Mouse (Mus musculus): ENCODE results near the gene Sgcb. TPM values are rescaled to one million over a fixed set of nuclear protein-coding genes. Genes with fewer than 3 reads are reported as not detected.

Sgcb gene
- polyA plus RNA-seq, 1 experiment = not detected

- no peak for TF ChIP-seq GATA1 (IDR thresholded peaks at IDR 0.05; ENCODE audit: low read length)
Observed at GRCm38 (mm10) chr5:73651061-73651854, 3.7 kb upstream of the Sgcb start, which contains the start of gene Spata18. Spata18 (plus strand) TSS chr5:73651379.

GRCm38 (mm10) chr5:73650365-73650964 is 2.9 kb upstream of the Sgcb start:
- TF ChIP-seq GATA1 (IDR thresholded peaks at IDR 0.05; ENCODE audit: low read length) = no peak

DNA sequence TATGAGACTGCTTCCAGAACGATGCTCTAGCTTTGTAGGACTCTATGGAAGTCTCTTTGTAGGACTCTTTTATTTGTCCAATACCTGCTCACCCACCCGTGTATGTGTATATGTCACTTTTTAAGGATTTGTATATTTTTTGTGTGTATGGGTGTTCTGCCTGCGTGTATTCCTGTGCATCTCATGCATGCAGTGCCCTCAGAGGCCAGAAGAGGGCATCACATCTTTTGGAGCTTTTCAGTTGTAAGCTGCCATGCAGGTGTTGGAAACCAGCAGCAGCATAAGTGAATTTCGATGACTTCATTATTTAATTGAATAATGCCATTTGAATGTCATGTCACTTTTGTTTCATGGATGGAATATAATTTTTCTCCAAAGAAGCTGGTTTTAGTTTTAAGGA is 5.5 kb downstream of the Sgcb start:
- no peak for TF ChIP-seq GATA1 (IDR thresholded peaks at IDR 0.05; ENCODE audit: low read length)

- TF ChIP-seq GATA1 (IDR thresholded peaks at IDR 0.05; ENCODE audit: low read length) = no peak
Observed at GRCm38 (mm10) chr5:73641058-73641457, 6.5 kb downstream of the Sgcb start.

DNA sequence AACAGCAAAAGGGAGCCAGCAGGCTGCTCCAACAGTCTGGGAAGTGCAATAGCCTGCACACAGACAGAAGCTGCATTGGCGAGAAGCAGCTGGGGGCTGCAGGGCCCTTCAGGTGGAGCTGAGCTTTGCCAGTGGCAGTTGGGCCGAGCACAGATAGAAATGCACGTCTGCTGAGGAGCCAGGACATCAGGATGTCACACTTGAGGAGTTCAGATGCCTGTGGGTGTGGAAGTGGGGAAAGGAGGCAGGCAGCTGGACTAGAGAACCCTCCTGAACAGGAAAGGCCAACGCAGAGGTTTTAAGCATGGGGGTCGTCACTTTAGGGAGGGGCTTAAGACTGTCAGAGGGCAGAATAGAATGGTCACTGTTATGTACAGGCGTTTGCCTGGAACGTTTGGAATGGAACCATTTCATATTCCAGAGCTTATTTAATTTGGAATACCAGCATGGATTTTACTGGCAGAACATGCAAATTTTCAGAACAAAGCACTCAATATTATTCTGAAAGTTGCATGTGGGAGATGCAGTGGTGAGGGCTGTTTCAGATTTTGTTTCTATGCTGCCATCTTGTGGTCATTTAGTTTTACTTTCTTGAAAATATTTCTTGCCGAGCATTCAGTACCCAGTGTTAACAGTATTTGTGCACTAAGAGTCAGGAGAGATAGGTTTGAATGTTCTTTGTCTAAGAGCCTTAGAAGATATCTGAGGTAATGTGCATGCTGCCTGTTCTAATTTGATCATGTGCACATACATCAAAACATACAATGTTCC is 10.1 kb downstream of the Sgcb start:
- no peak for TF ChIP-seq GATA1 (IDR thresholded peaks at IDR 0.05; ENCODE audit: low read length)

GRCm38 (mm10) chr5:73633141-73633540 is 14.4 kb downstream of the Sgcb start:
- TF ChIP-seq GATA1 (IDR thresholded peaks at IDR 0.05; ENCODE audit: low read length) = no peak

DNA sequence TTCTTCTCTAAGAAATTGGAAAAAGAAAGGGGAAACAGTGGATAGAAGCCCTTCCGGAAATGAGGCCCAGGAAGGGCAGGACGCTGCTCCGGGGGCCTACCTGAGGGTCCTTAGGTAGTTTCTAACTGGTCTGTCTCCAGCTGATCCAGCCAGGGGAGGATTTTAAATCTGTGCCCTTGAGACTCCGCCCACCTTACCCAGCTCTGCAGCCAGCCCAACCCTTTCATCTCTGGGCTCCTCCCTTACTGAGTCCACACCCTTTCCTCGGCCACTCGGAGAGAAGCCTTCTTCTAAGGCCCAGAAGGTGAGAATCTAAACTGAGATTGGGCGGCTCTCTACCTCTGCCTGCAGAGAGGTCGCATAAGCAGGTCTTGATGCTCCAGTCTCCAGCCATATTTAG is 15.3 kb downstream of the Sgcb start, which contains the start of gene Lrrc66:
Gene Lrrc66, minus strand, starts transcription at position 236 of the 400 bp plus-strand sequence.
- no peak for TF ChIP-seq GATA1 (IDR thresholded peaks at IDR 0.05; ENCODE audit: low read length)

GRCm38 (mm10) chr5:73631001-73631558 is 16.5 kb downstream of the Sgcb start:
- TF ChIP-seq GATA1 (IDR thresholded peaks at IDR 0.05; ENCODE audit: low read length) = no peak

GRCm38 (mm10) chr5:73630141-73630540 is 17.4 kb downstream of the Sgcb start:
- TF ChIP-seq GATA1 (IDR thresholded peaks at IDR 0.05; ENCODE audit: low read length) = no peak

DNA sequence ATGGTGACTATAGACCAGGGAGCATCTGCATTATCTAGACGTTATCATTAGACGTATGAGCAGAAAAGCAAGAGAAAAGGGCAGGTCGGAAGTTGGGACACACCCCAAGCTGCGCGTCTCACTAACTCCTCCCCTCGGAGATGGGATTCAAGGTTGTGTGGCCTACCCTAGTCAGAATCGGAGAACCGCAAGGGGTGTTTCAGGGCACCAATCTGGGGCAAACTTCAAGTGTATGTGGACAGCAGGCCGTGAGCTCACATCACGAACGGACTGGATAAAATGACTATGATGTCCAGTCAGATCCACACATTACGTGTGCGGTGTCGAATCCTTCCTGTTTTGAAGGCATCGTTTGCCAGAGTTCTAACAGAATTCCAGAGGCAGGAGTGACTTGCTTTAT is 19.6 kb downstream of the Sgcb start:
- TF ChIP-seq GATA1 (IDR thresholded peaks at IDR 0.05; ENCODE audit: low read length) = no peak

GRCm38 (mm10) chr5:73627559-73627958 is 20.0 kb downstream of the Sgcb start:
- TF ChIP-seq GATA1 (IDR thresholded peaks at IDR 0.05; ENCODE audit: low read length) = no peak

DNA sequence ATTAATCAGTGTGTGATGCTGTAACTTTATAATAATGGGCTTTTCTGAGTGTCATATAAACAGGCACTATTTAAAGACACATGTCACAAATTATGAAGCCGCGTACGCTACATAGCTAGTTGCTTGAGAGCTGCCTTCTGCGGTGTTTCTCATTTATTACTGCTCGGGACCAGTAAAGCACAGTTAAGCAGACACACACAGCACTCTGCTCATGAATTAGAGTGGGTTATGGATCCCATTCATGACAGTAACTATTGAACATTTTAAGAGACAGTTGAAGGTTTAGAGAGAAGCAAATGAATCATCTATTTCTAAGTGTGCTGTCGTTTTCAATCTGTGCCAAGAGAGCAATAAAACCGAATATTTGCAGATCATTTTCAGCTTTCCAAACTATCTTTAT is 20.7 kb downstream of the Sgcb start:
- TF ChIP-seq GATA1 (IDR thresholded peaks at IDR 0.05; ENCODE audit: low read length) = no peak

- TF ChIP-seq GATA1 (IDR thresholded peaks at IDR 0.05; ENCODE audit: low read length) = no peak
Observed at GRCm38 (mm10) chr5:73625505-73625904, 22.1 kb downstream of the Sgcb start.

- TF ChIP-seq GATA1 (IDR thresholded peaks at IDR 0.05; ENCODE audit: low read length) = no peak
Observed at GRCm38 (mm10) chr5:73618969-73619368, 28.6 kb downstream of the Sgcb start.

GRCm38 (mm10) chr5:73615211-73615610 is 32.4 kb downstream of the Sgcb start:
- no peak for TF ChIP-seq GATA1 (IDR thresholded peaks at IDR 0.05; ENCODE audit: low read length)

- no peak for TF ChIP-seq GATA1 (IDR thresholded peaks at IDR 0.05; ENCODE audit: low read length)
Observed at GRCm38 (mm10) chr5:73613296-73613695, 34.3 kb downstream of the Sgcb start.

All from G1E-ER4 (cell line).